Comparison of ENCODE assay signal across 21 mouse cellular contexts in the genomic region with DNA sequence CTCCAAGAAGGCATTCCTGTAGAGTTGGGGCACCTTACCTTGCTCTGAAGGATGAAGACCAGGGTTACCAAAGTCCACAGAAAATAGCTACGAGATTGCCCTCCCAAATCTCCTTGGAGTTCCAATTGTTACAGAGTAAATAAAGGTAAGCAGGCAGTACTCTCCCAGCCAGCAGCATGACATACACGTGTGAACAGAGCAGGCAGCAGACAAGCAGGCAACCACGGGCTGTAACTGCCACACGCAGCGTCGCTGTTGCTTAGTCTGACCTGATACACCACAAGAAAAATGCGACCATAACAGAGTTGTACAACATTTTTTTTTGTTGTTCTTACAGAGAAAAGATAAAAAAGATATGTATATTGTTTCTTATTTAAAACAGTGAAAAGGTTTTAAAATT. TPM values are rescaled to one million over a fixed set of nuclear protein-coding genes. Genes with fewer than 3 reads are reported as not detected.
"Had no signal": no experiment of that assay in that cellular context is flagged by ENCODE, and none has a peak within 500 bp of the region (broad histone marks: within the 10 kb centered on the region; RNA-seq: fewer than 3 reads in every experiment).

No protein-coding gene starts in this region.

- H3K4me2 ChIP-seq: neural tube, embryonic 15.5 days; stomach, embryonic 15.5 days had no signal

- H3K27me3 ChIP-seq: neural tube, embryonic 15.5 days; stomach, embryonic 15.5 days had no signal

- H3K4me1 ChIP-seq: neural tube, embryonic 15.5 days; stomach, embryonic 15.5 days had no signal

- H3K4me3 ChIP-seq: neural tube, embryonic 15.5 days; stomach, embryonic 15.5 days had no signal

- H3K9me3 ChIP-seq: neural tube, embryonic 15.5 days; stomach, embryonic 15.5 days had no signal

- H3K27ac ChIP-seq: neural tube, embryonic 15.5 days; stomach, embryonic 15.5 days; stomach, postnatal 0 days had no signal

- DNase-seq: retina, postnatal 1 day; right cerebral cortex, adult 18-20 months; right cerebral cortex, postnatal 14 days; right cerebral cortex, postnatal 25 days; right cerebral cortex, postnatal 4 days; spleen, adult 18-20 months; thymus, adult 18-20 months; thymus, adult 2 months; thymus, postnatal 14 days; thymus, postnatal 25 days; thymus, postnatal 36 days; thymus, postnatal 4 days had no signal

RNA-seq across cellular contexts. Expression of gene Bmp8a, which starts 15.6 kb away (rescaled TPM):
- total RNA-seq: neutrophil, adult 5-6 weeks had no signal
- polyA plus RNA-seq: stomach, embryonic 14.5 days had no signal

RNA-seq across cellular contexts. Expression of gene Oxct2a, which starts 35.2 kb away (rescaled TPM):
- total RNA-seq: neutrophil, adult 5-6 weeks had no signal
- polyA plus RNA-seq: neural tube, embryonic 14.5 days; stomach, embryonic 14.5 days; stomach, embryonic 15.5 days; stomach, embryonic 16.5 days; stomach, postnatal 0 days; thymus, postnatal 0 days; urinary bladder, adult 2 months had no signal
